20 mouse cellular contexts compared by ENCODE assay signal in the genomic region with DNA sequence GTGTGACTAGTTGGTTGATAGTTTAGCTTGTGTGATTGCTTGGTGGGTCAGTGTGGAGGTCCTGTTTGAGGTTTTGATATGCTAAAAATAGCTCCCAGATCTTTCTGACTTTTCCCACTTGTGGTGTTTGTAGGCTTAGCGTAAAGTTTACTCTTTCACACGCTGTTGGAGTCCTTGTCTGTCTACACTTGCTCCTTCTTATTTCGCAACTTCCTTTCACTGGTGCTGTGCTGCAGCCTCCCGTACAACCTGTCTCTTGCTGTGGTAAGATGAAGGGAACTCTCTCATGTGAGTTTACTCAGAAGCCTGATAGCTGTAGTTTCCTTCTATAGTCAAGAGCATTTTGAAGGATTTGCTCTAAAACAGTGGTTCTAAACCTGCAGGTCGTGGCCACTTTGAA.
DNase-seq lines count a peak whose midpoint lies in the region; ATAC-seq and TF ChIP-seq lines count a peak whose summit lies in the region.
"Had no signal": no experiment of that assay in that cellular context is flagged by ENCODE, and none has a peak within 500 bp of the region (broad histone marks: within the 10 kb centered on the region; RNA-seq: fewer than 3 reads in every experiment).

No protein-coding gene starts in this region.

- no peak overlapping the region for H3K9ac ChIP-seq in heart, embryonic 15.5 days
- H3K9ac ChIP-seq in lung, embryonic 14.5 days = no peak overlapping the region
- no peak overlapping the region for H3K9ac ChIP-seq in midbrain, embryonic 15.5 days
- H3K9ac ChIP-seq: embryonic facial prominence, embryonic 12.5 days; limb, embryonic 13.5 days; liver, embryonic 15.5 days; midbrain, embryonic 12.5 days had no signal

- WGBS in heart, embryonic 15.5 days = 34% methylated on average over 5 of the region's 5 CpGs
- WGBS in lung, embryonic 14.5 days = 37% methylated on average over 5 of the region's 5 CpGs
- 74% methylated on average over 5 of the region's 5 CpGs for WGBS in midbrain, embryonic 15.5 days

- no peaks in the 10 kb centered on the region for H3K9me3 ChIP-seq in heart, embryonic 15.5 days (replicated peaks)
- no peaks in the 10 kb centered on the region for H3K9me3 ChIP-seq in lung, embryonic 14.5 days (ENCODE audit: low read depth, low read length)
- no peaks in the 10 kb centered on the region for H3K9me3 ChIP-seq in midbrain, embryonic 15.5 days
- H3K9me3 ChIP-seq: embryonic facial prominence, embryonic 12.5 days; hindbrain, embryonic 10.5 days; limb, embryonic 13.5 days; liver, embryonic 15.5 days; midbrain, embryonic 12.5 days had no signal

- no peak overlapping the region for H3K4me2 ChIP-seq in heart, embryonic 15.5 days
- no peak overlapping the region for H3K4me2 ChIP-seq in lung, embryonic 14.5 days
- H3K4me2 ChIP-seq in midbrain, embryonic 15.5 days = no peak overlapping the region
- H3K4me2 ChIP-seq: embryonic facial prominence, embryonic 12.5 days; limb, embryonic 13.5 days; liver, embryonic 15.5 days; midbrain, embryonic 12.5 days had no signal

- intact Hi-C loops in heart, postnatal 25 days (cut with DNase I) = no loop called here

- H3K4me3 ChIP-seq in heart, embryonic 15.5 days = no peak overlapping the region
- H3K4me3 ChIP-seq in lung, embryonic 14.5 days (ENCODE audit: low read depth, low read length) = no peak overlapping the region
- H3K4me3 ChIP-seq in midbrain, embryonic 15.5 days = no peak overlapping the region
- H3K4me3 ChIP-seq: embryonic facial prominence, embryonic 12.5 days; hindbrain, embryonic 10.5 days; limb, embryonic 13.5 days; liver, embryonic 15.5 days; midbrain, embryonic 12.5 days had no signal

- H3K36me3 ChIP-seq in heart, embryonic 15.5 days = no peaks in the 10 kb centered on the region
- H3K36me3 ChIP-seq in lung, embryonic 14.5 days (ENCODE audit: insufficient read depth) = no peaks in the 10 kb centered on the region
- H3K36me3 ChIP-seq in midbrain, embryonic 15.5 days (replicated peaks) = no peaks in the 10 kb centered on the region
- H3K36me3 ChIP-seq: embryonic facial prominence, embryonic 12.5 days; hindbrain, embryonic 10.5 days; limb, embryonic 13.5 days; liver, embryonic 15.5 days; midbrain, embryonic 12.5 days had no signal

- no peak for ATAC-seq in heart, embryonic 15.5 days (replicated peaks; ENCODE audit: insufficient number of reproducible peaks, insufficient read depth, low FRiP score, low read depth)
- ATAC-seq in lung, embryonic 14.5 days (ENCODE audit: insufficient read depth) = no peak
- peak; percentile 61 for ATAC-seq in granulocyte monocyte progenitor cell, adult 5-6 weeks (replicated peaks; ENCODE audit: poor library complexity, severe bottlenecking)
- ATAC-seq in midbrain, embryonic 15.5 days (replicated peaks) = no peak
- ATAC-seq: activated CD4-positive, CD25-positive, alpha-beta regulatory T cell, adult 4 months; hindbrain, embryonic 16.5 days had no signal

- no peak for DNase-seq in heart, postnatal 25 days (ENCODE audit: low spot score)
- DNase-seq in lung, embryonic 14.5 days = peak; percentile 36
- DNase-seq in lung, postnatal 10 days = no peak
- DNase-seq in lung, postnatal 36 days = peak; percentile 43
- DNase-seq: adrenal gland, adult 8-10 months; cerebellum, adult 11-12 months; cerebellum, postnatal 10 days; gastrocnemius, postnatal 25 days; kidney, adult 11 months; kidney, postnatal 4 days had no signal

- peaks cover 78% of the 10 kb centered on the region for H3K4me1 ChIP-seq in heart, embryonic 15.5 days (replicated peaks)
- peaks cover 44% of the 10 kb centered on the region for H3K4me1 ChIP-seq in lung, embryonic 14.5 days (ENCODE audit: insufficient read depth)
- peaks cover 36% of the 10 kb centered on the region for H3K4me1 ChIP-seq in midbrain, embryonic 15.5 days

- no peak for TF ChIP-seq CTCF in lung, embryonic 14.5 days (IDR thresholded peaks at IDR 0.05; ENCODE audit: low read depth)

- H3K27ac ChIP-seq in heart, embryonic 15.5 days = peak overlapping the region; percentile 23; the same call in 1 of the 2 replicates
- no peak overlapping the region for H3K27ac ChIP-seq in lung, embryonic 14.5 days (ENCODE audit: low read depth)
- no peak overlapping the region for H3K27ac ChIP-seq in midbrain, embryonic 15.5 days
- H3K27ac ChIP-seq: embryonic facial prominence, embryonic 12.5 days; limb, embryonic 13.5 days; midbrain, embryonic 12.5 days had no signal

- H3K27me3 ChIP-seq in heart, embryonic 15.5 days = no peaks in the 10 kb centered on the region
- no peaks in the 10 kb centered on the region for H3K27me3 ChIP-seq in lung, embryonic 14.5 days (ENCODE audit: insufficient read depth, low read length)
- H3K27me3 ChIP-seq in midbrain, embryonic 15.5 days (replicated peaks) = peaks cover 21% of the 10 kb centered on the region
- H3K27me3 ChIP-seq: embryonic facial prominence, embryonic 12.5 days; limb, embryonic 13.5 days; liver, embryonic 15.5 days had no signal

Comparison
In these comparisons a context has a peak if more than half of its experiments do, and no peak if none do; other contexts are left out.
1. DNase-seq: peak in lung, embryonic 14.5 days (single experiment) and lung, postnatal 36 days (single experiment); none in heart, postnatal 25 days (single experiment) and lung, postnatal 10 days (single experiment).